Mouse (Mus musculus): Measurements from ENCODE around the gene Uqcrc1.

The Uqcrc1 gene

GRCm38 (mm10) chr9:108987704-108988350, 51.4 kb downstream of the Uqcrc1 start:
- DNase-seq: peak; percentile 30

DNA sequence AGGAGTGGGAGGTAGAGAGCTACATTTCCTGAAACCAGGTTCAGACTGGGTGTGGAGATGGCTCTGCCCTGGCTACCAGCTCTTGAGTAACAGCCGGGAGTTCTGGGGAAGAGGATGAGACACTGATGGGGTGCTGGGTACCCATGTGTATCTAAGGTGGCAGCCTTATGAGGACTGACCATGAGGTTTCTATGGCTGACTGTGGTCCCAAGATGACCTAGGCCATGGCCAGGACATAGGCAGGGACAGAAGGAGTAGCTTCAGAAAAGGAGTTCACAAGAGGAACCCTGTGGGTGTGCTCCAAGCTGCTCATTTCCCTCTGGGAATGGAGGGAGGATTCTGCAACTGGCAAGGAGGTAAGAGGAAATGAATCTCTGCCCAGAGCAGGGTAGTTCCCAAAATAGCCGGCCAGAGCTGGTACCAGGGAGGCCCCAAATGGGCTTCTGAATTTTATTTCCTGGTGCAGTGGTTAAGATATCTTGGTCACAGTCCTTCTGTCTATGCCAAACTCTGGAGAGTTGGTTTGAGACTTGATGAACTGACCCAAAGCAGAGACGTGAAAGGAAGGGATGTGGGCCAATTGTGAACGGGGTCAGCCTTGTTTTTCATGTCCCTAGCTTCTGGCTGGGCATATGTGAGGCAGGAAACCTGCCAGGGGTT, 53.5 kb downstream of the Uqcrc1 start:
- no peak for DNase-seq

GRCm38 (mm10) chr9:108990462-108990820, 54.0 kb downstream of the Uqcrc1 start:
- DNase-seq: no peak

GRCm38 (mm10) chr9:108991428-108992084, 55.1 kb downstream of the Uqcrc1 start, which contains the start of gene Pfkfb4:
Pfkfb4 (plus strand) TSS chr9:108991778.
- peak; percentile 83 for DNase-seq

- no peak for DNase-seq
Measured at GRCm38 (mm10) chr9:108992085-108992469, 55.6 kb downstream of the Uqcrc1 start.

- DNase-seq: no peak
Measured at GRCm38 (mm10) chr9:108992620-108993361, 56.4 kb downstream of the Uqcrc1 start.

- DNase-seq: no peak
Measured at GRCm38 (mm10) chr9:108996411-108996810, 60.0 kb downstream of the Uqcrc1 start.

DNA sequence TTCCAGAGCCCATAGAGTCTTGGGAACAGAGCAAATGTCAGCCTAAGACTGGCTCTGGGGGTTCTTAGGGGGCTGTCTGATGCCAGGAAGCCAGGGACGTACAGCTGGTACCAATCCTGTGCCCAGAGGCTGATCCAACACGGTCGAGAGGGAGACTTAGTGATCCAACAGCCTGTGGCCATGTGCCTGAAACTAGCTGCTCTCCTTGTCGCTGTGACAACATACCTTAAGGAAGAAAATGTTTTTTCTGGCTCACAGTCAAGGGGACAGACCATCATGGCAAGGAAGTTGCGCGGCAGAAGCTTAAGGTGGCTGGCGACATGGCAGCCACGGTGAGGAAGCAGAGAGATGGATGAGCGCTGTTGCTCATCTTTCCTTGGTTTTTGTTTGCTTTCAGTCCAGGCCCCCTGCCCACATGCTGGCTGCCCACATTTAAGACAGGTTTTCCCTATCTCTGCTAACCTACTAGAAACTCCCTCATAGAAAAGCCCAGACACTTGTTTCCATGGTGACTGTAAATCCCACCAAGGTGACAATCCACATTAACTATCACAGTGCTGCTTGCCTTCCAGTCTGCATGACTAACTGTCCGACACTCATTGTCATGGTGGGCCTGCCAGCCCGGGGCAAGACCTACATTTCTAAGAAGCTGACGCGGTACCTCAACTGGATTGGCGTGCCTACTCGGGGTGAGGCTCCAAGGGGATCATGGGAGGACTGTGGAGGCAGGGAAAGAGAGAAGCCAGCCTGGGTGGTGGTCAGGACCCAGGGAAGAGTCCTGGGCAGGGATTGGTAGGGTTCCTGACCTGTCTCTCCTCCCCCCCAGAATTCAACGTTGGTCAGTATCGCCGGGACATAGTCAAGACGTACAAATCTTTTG, 62.1 kb downstream of the Uqcrc1 start:
- DNase-seq: peak; percentile 8

GRCm38 (mm10) chr9:108999167-108999526, 62.7 kb downstream of the Uqcrc1 start:
- DNase-seq: peak; percentile 22
